Mouse (Mus musculus) liver, embryonic 14.5 days (tissue): ENCODE data around the gene Hmgb2.

Experiments used
- CTCF ChIP-seq: IDR thresholded peaks from 2 replicates; pipeline ENCODE4 v1.5.1; 2016; ENCODE audit warnings: antibody characterized with exemption, low read depth, control low read depth
- EP300 ChIP-seq: IDR thresholded peaks from 2 replicates; pipeline ENCODE4 v1.6.1; 2016; ENCODE audit warnings: antibody characterized with exemption, low read depth

DNA sequence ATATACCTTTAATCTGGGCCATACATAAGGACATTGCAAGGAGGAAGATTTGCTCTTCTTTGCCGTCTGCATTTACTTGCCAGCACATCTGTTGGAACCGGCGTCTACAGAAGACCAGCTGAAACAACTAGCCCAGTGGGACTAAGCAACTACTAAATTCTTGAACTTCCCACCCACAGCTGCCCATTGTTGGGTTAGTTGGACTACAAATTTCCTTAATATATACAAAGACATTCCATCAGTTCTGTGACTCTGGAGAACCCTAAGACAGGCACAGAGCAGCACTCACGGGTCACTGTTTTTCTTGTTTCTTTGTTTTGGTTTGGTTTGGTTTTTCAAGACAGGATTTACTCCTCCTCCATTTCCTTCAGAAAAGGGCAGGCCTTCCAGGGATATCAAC, 31.1 kb upstream of the Hmgb2 start:
- TF ChIP-seq CTCF (no peak), EP300 (no peak)
